In the genomic region with DNA sequence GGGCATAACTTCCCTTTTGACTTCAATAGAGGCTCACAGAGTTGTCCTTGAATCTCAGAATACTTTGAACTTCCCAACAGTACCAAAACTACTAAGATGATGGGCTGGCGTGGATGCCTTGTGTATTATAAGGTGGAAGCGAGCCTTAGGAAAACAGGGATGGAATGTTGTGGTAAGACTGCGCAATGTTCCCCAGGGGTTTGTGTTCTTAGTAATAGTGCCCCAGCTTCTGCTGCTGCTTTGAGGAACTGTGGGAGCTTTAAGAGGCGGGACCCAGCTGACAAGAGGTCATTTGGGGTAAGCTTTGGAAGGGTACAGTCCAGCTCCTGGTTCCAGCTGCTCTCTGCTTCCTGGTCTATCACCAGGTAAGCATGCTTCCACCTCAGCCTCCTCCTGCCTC, we compare ENCODE assay signal across 25 mouse cellular contexts.
DNase-seq lines count a peak whose midpoint lies in the region; TF ChIP-seq lines count a peak whose summit lies in the region.
"Had no signal": no experiment of that assay in that cellular context is flagged by ENCODE, and none has a peak within 500 bp of the region (broad histone marks: within the 10 kb centered on the region; RNA-seq: fewer than 3 reads in every experiment).

No protein-coding gene starts in this region.

- peak; percentile 30 for DNase-seq in gastrocnemius, adult 18-20 months (ENCODE audit: low spot score)
- DNase-seq in gastrocnemius, postnatal 10 days: no peak
- DNase-seq in lung, postnatal 25 days (ENCODE audit: low spot score): peak; percentile 43
- DNase-seq in lung, postnatal 14 days: no peak
- peak; percentile 86 for DNase-seq in NIH3T3 (ENCODE audit: low read depth)
- DNase-seq in embryo, embryonic 9.5 days (ENCODE audit: extremely low spot score): no peak
- DNase-seq: adrenal gland, adult 8-10 months; cerebellum, adult 18-20 months; cerebellum, postnatal 14 days; heart, postnatal 36 days; liver, postnatal 0 days; right cerebral cortex, adult 18-20 months; spleen, adult 18-20 months; thymus, adult 18-20 months; thymus, postnatal 36 days had no signal

- H3K36me3 ChIP-seq in myocyte (ENCODE audit: control insufficient read depth, insufficient read depth): peaks cover 4% of the 10 kb centered on the region
- H3K36me3 ChIP-seq: G1E; midbrain, embryonic 15.5 days had no signal

- no peaks in the 10 kb centered on the region for H3K79me2 ChIP-seq in myocyte (ENCODE audit: control insufficient read depth, insufficient read depth)

- no peak overlapping the region for H3K4me3 ChIP-seq in myocyte
- H3K4me3 ChIP-seq: heart, embryonic 10.5 days; kidney, embryonic 15.5 days; left cerebral cortex, adult 2 months; liver, embryonic 12.5 days; midbrain, embryonic 10.5 days; midbrain, embryonic 15.5 days; neural tube, embryonic 12.5 days had no signal

- no peak overlapping the region for H3ac ChIP-seq in myocyte (ENCODE audit: control insufficient read depth, insufficient read length)

- TF ChIP-seq POLR2A in myocyte (IDR thresholded peaks at IDR 0.05; ENCODE audit: insufficient read length, low read depth): no peak

- peak overlapping the region; percentile 65 for H3K4me2 ChIP-seq in myocyte (ENCODE audit: low read depth)
- H3K4me2 ChIP-seq: hindbrain, embryonic 14.5 days; kidney, embryonic 15.5 days; liver, embryonic 12.5 days; midbrain, embryonic 15.5 days; neural tube, embryonic 12.5 days had no signal

- no peaks in the 10 kb centered on the region for H3K27me3 ChIP-seq in myocyte (ENCODE audit: control insufficient read depth, insufficient read depth, insufficient read length)
- H3K27me3 ChIP-seq: kidney, embryonic 15.5 days; liver, embryonic 12.5 days; midbrain, embryonic 15.5 days; neural tube, embryonic 12.5 days had no signal

TF ChIP-seq in myocyte, 11 proteins besides CTCF, POLR2A, EP300 and RAD21:
- TF ChIP-seq MYOG (IDR thresholded peaks at IDR 0.05; ENCODE audit: control insufficient read depth in 1 of 3, insufficient read depth in 1 of 3, insufficient read length in 2 of 3, low read depth in 2 of 3) (no peak), SRF (IDR thresholded peaks at IDR 0.05; ENCODE audit: control insufficient read depth, insufficient read length, low read depth) (no peak), MYOD1 (IDR thresholded peaks at IDR 0.05; ENCODE audit: control insufficient read depth in 1 of 3, insufficient read length in 2 of 3, low read depth in 2 of 3) (peak in 2 of 3 experiments; percentile 5 to 38), CEBPB (IDR thresholded peaks at IDR 0.05; ENCODE audit: insufficient read depth, poor library complexity, severe bottlenecking) (peak; percentile 99)

Comparison
In these comparisons a context has a peak if more than half of its experiments do, and no peak if none do; other contexts are left out.
1. DNase-seq: peak in gastrocnemius, adult 18-20 months (single experiment), lung, postnatal 25 days (single experiment) and NIH3T3 (single experiment); none in gastrocnemius, postnatal 10 days (single experiment), lung, postnatal 14 days (single experiment) and embryo, embryonic 9.5 days (single experiment).